Mouse (Mus musculus): ENCODE data around the gene Acap3. TPM values are rescaled to one million over a fixed set of nuclear protein-coding genes. Genes with fewer than 3 reads are reported as not detected.
A peak's percentile ranks its signal among the peaks of the same experiment; 100 is the strongest.

The Acap3 gene
- polyA plus RNA-seq, 1 experiment from 2014 or later, result 10.1 TPM

DNA sequence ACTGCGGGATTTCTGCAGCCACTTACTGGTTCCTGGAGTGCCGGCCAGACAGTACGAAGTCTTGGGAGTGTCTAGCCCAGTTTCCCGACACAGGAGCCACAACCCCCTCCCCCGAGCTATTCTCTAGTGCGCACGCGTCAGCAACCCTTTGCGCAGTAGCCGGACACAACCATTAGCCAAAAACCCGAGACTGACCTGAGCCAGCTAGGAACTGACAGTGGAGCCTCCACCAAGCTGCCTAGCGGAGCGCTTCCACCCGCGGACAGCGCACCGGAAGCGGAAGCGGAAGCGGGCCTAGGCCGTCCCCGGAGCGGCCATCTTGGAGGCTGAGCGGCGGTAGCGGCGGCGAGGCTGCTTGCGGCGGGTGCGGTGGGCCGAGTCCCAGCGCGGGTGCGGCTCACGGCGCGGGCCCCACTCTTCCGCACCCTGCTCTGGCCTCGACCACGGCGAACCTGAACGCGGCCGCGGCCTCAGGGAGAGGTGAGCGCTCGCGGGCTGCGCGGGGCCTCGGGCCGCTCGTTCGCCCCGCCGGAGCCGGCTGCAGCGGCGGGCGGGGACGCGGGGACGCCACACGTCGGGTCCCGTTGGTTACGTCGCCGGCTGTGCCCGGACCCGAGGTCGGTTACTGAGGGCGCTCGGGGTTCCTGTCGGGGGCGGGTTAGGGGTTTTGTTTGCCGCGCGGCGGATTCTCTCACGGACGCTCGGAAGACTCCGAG is 52.1 kb downstream of the Acap3 start, which contains the start of gene Ube2j2:
TSS of gene Ube2j2 (plus strand) at position 298 of the 716 bp plus-strand sequence.
- Histone ChIP-seq H3K36me3 (ENCODE audit: control insufficient read depth, insufficient read depth) (peaks cover 5% of the 10 kb centered on the region; the same call in 1 of the 2 replicates), H3K4me1 (ENCODE audit: control insufficient read depth, insufficient read depth, low read length) (peaks cover 16% of the 10 kb centered on the region), H3K27me3 (ENCODE audit: control insufficient read depth, insufficient read depth, low read length) (no peaks in the 10 kb centered on the region), H3K9ac (ENCODE audit: low read length) (peak within 1 kb of the TSS; percentile 97), H3K4me3 (ENCODE audit: low read length) (peak within 1 kb of the TSS; percentile 97), H3K9me3 (replicated peaks; ENCODE audit: control insufficient read depth, low read length) (no peaks in the 10 kb centered on the region), H3K4me2 (ENCODE audit: low read depth, low read length) (peak within 1 kb of the TSS; percentile 99), H3K27ac (ENCODE audit: low read length) (peak within 1 kb of the TSS; percentile 89)
- under 1% methylated on average over 83 of the region's 85 CpGs for WGBS
- peak; percentile 99 for ATAC-seq (replicated peaks; ENCODE audit: extremely low read depth, insufficient read depth, low FRiP score)

DNA sequence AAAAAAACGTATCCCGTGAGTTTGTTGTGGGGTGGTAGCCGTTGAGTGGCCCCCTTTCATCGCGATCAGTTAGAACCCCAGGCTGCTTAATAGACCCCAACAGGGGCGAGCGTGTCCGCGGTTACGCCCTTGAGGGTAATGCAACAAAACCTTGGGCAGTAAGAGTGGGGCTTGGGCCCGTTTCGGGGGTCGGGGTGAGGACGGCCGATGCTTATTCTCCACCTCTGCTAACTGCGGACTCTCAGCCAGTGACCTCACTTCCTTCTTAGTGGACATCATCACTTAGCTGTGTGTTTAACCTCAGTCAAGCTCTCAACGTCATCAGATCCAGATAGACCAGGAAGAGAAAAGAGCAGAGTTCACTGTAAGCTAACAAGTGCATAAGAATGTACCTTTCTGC is 52.6 kb downstream of the Acap3 start:
- ATAC-seq (replicated peaks; ENCODE audit: extremely low read depth, insufficient read depth, low FRiP score), result no peak
- Histone ChIP-seq H3K27me3 (ENCODE audit: control insufficient read depth, insufficient read depth, low read length) (no peaks in the 10 kb centered on the region), H3K4me1 (ENCODE audit: control insufficient read depth, insufficient read depth, low read length) (peaks cover 16% of the 10 kb centered on the region), H3K27ac (ENCODE audit: low read length) (peak overlapping the region; percentile 71), H3K4me2 (ENCODE audit: low read depth, low read length) (peak overlapping the region; percentile 99), H3K36me3 (ENCODE audit: control insufficient read depth, insufficient read depth) (peaks cover 9% of the 10 kb centered on the region), H3K9ac (ENCODE audit: low read length) (peak overlapping the region; percentile 97), H3K9me3 (replicated peaks; ENCODE audit: control insufficient read depth, low read length) (no peaks in the 10 kb centered on the region), H3K4me3 (ENCODE audit: low read length) (peak overlapping the region; percentile 97)
- WGBS, result under 1% methylated on average over 17 of the region's 17 CpGs

DNA sequence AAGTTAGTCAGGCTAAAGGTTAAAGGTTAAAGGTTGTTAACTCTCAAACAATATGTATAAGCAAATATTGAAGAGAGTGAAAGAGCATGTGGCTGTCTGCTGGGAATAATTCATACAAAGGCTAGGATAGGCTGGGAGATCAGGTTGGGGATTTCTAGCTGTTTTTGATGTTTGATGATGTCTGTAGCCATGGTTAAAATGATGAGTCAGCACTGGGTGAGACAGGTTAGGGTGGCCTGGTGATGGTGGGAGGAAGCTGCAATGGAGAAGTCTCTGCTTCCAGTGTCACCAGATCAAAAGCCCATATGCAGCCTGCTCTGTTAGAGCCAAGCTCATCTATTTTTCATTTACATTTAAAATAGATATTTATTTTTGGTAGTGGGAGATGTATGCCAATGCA is 55.5 kb downstream of the Acap3 start:
- Histone ChIP-seq H3K4me2 (ENCODE audit: low read depth, low read length) (no peak overlapping the region), H3K27ac (ENCODE audit: low read length) (no peak overlapping the region), H3K4me1 (ENCODE audit: control insufficient read depth, insufficient read depth, low read length) (peaks cover 16% of the 10 kb centered on the region), H3K9ac (ENCODE audit: low read length) (no peak overlapping the region), H3K4me3 (ENCODE audit: low read length) (no peak overlapping the region), H3K27me3 (ENCODE audit: control insufficient read depth, insufficient read depth, low read length) (no peaks in the 10 kb centered on the region), H3K9me3 (replicated peaks; ENCODE audit: control insufficient read depth, low read length) (no peaks in the 10 kb centered on the region), H3K36me3 (ENCODE audit: control insufficient read depth, insufficient read depth) (peaks cover 34% of the 10 kb centered on the region)
- ATAC-seq (replicated peaks; ENCODE audit: extremely low read depth, insufficient read depth, low FRiP score), result no peak

DNA sequence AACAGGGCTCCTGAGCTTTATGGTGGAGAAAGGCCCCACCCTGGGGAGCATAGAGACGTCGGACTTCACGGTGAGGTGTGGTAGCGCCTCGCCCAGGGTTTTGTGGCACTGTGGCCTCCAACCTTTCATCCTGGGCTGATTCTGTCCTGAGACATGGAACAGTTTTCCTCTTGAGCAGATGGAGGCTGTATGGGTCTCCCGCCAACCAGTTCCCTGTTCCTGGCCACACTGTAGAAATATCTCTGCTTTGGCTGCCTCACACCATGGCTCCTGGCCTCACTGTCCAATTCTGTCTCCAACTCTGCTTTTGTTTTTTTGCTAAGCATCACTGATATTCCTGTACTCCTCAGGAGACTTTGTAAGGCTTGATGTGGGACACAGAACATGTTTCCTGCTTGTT is 63.9 kb downstream of the Acap3 start:
- Histone ChIP-seq H3K4me3 (ENCODE audit: low read length) (no peak overlapping the region), H3K27me3 (ENCODE audit: control insufficient read depth, insufficient read depth, low read length) (no peaks in the 10 kb centered on the region), H3K4me2 (ENCODE audit: low read depth, low read length) (no peak overlapping the region), H3K9me3 (replicated peaks; ENCODE audit: control insufficient read depth, low read length) (no peaks in the 10 kb centered on the region), H3K4me1 (ENCODE audit: control insufficient read depth, insufficient read depth, low read length) (no peaks in the 10 kb centered on the region), H3K9ac (ENCODE audit: low read length) (no peak overlapping the region), H3K27ac (ENCODE audit: low read length) (no peak overlapping the region), H3K36me3 (ENCODE audit: control insufficient read depth, insufficient read depth) (peaks cover 40% of the 10 kb centered on the region)
- WGBS, result 97% methylated on average over 6 of the region's 6 CpGs
- ATAC-seq (replicated peaks; ENCODE audit: extremely low read depth, insufficient read depth, low FRiP score), result no peak

Small RNA genes within 50 kb of the gene (microRNA-seq; reads per million reads assigned to microRNA genes)
- not detected for gene Gm22991

Other genes with a start within 250 kb of the Acap3 start
- not detected in 2 replicates for gene Gm10563, start 246.4 kb upstream of the Acap3 start, polyA plus RNA-seq (2015; fragmentation: Nextera tagmentation; extraction: Ambion mirVana)
- 56.6 and 63.4 TPM in 2 replicates for gene Mmp23, start 238.4 kb upstream of the Acap3 start, polyA plus RNA-seq (2015; fragmentation: Nextera tagmentation; extraction: Ambion mirVana)
- 18.2 and 19.6 TPM in 2 replicates for gene Mib2, start 222.6 kb upstream of the Acap3 start, polyA plus RNA-seq (2015; fragmentation: Nextera tagmentation; extraction: Ambion mirVana)
- gene Fndc10, start 197.5 kb upstream of the Acap3 start, polyA plus RNA-seq (2015; fragmentation: Nextera tagmentation; extraction: Ambion mirVana), result 1.1 and 1.4 TPM in 2 replicates
- gene Ssu72, start 187.0 kb upstream of the Acap3 start, polyA plus RNA-seq (2015; fragmentation: Nextera tagmentation; extraction: Ambion mirVana), result 106 and 111 TPM in 2 replicates
- 0.54 and 0.59 TPM in 2 replicates for gene Tmem240, start 157.0 kb upstream of the Acap3 start, polyA plus RNA-seq (2015; fragmentation: Nextera tagmentation; extraction: Ambion mirVana)
- gene Atad3a, start 130.7 kb upstream of the Acap3 start, polyA plus RNA-seq (2015; fragmentation: Nextera tagmentation; extraction: Ambion mirVana), result 123 TPM in 2 replicates
- gene Vwa1, start 117.1 kb upstream of the Acap3 start, polyA plus RNA-seq (2015; fragmentation: Nextera tagmentation; extraction: Ambion mirVana), result 8.3 and 8.7 TPM in 2 replicates
- 1.4 and 1.8 TPM in 2 replicates for gene Tmem88b, start 105.9 kb upstream of the Acap3 start, polyA plus RNA-seq (2015; fragmentation: Nextera tagmentation; extraction: Ambion mirVana)
- 0.30 TPM in 1 of 2 replicates, not detected in the other for gene Ankrd65, start 101.4 kb upstream of the Acap3 start, polyA plus RNA-seq (2015; fragmentation: Nextera tagmentation; extraction: Ambion mirVana)
- 133 and 138 TPM in 2 replicates for gene Mrpl20, start 88.9 kb upstream of the Acap3 start, polyA plus RNA-seq (2015; fragmentation: Nextera tagmentation; extraction: Ambion mirVana)
- 126 and 129 TPM in 2 replicates for gene Ccnl2, start 79.3 kb upstream of the Acap3 start, polyA plus RNA-seq (2015; fragmentation: Nextera tagmentation; extraction: Ambion mirVana)
- gene Aurkaip1, start 60.5 kb upstream of the Acap3 start, polyA plus RNA-seq (2015; fragmentation: Nextera tagmentation; extraction: Ambion mirVana), result 124 and 132 TPM in 2 replicates
- gene Mxra8, start 52.1 kb upstream of the Acap3 start, polyA plus RNA-seq (2015; fragmentation: Nextera tagmentation; extraction: Ambion mirVana), result 77.8 and 86.8 TPM in 2 replicates
- gene Dvl1, start 44.4 kb upstream of the Acap3 start, polyA plus RNA-seq (2015; fragmentation: Nextera tagmentation; extraction: Ambion mirVana), result 3.5 TPM in 2 replicates
- gene Tas1r3, start 28.5 kb upstream of the Acap3 start, polyA plus RNA-seq (2015; fragmentation: Nextera tagmentation; extraction: Ambion mirVana), result 0.18 and 0.26 TPM in 2 replicates
- 9.3 and 9.5 TPM in 2 replicates for gene Cptp, start 22.4 kb upstream of the Acap3 start, polyA plus RNA-seq (2015; fragmentation: Nextera tagmentation; extraction: Ambion mirVana)
- gene Ints11, start 22.3 kb upstream of the Acap3 start, polyA plus RNA-seq (2015; fragmentation: Nextera tagmentation; extraction: Ambion mirVana), result 40.5 and 41.8 TPM in 2 replicates
- 32.5 and 34.3 TPM in 2 replicates for gene Pusl1, start within 50 bp of the Acap3 start, polyA plus RNA-seq (2015; fragmentation: Nextera tagmentation; extraction: Ambion mirVana)
- 74.9 and 80.1 TPM in 2 replicates for gene Ube2j2, start 52.0 kb downstream of the Acap3 start, polyA plus RNA-seq (2015; fragmentation: Nextera tagmentation; extraction: Ambion mirVana)
- 23.1 and 28.9 TPM in 2 replicates for gene C1qtnf12, start 70.5 kb downstream of the Acap3 start, polyA plus RNA-seq (2015; fragmentation: Nextera tagmentation; extraction: Ambion mirVana)
- 8.6 and 9.1 TPM in 2 replicates for gene B3galt6, start 100.8 kb downstream of the Acap3 start, polyA plus RNA-seq (2015; fragmentation: Nextera tagmentation; extraction: Ambion mirVana)
- 122 and 128 TPM in 2 replicates for gene Sdf4, start 101.0 kb downstream of the Acap3 start, polyA plus RNA-seq (2015; fragmentation: Nextera tagmentation; extraction: Ambion mirVana)
- gene Tnfrsf4, start 122.0 kb downstream of the Acap3 start, polyA plus RNA-seq (2015; fragmentation: Nextera tagmentation; extraction: Ambion mirVana), result 0.95 and 1.5 TPM in 2 replicates
- 2.3 and 2.6 TPM in 2 replicates for gene Tnfrsf18, start 134.3 kb downstream of the Acap3 start, polyA plus RNA-seq (2015; fragmentation: Nextera tagmentation; extraction: Ambion mirVana)
- 0.33 and 0.37 TPM in 2 replicates for gene Ttll10, start 167.6 kb downstream of the Acap3 start, polyA plus RNA-seq (2015; fragmentation: Nextera tagmentation; extraction: Ambion mirVana)
- gene 9430015G10Rik, start 218.2 kb downstream of the Acap3 start, polyA plus RNA-seq (2015; fragmentation: Nextera tagmentation; extraction: Ambion mirVana), result 17.3 and 17.4 TPM in 2 replicates
- gene Rnf223, start 238.7 kb downstream of the Acap3 start, polyA plus RNA-seq (2015; fragmentation: Nextera tagmentation; extraction: Ambion mirVana), result 0.18 and 0.19 TPM in 2 replicates

Data from heart, embryonic 16.5 days (tissue).